Mouse (Mus musculus) C2C12 (cell line): ENCODE data around the gene Spta1. TPM values are rescaled to one million over a fixed set of nuclear protein-coding genes. Genes with fewer than 3 reads are reported as not detected.

ENCODE experiments used
- H3K27me3 ChIP-seq: one replicate; pipeline ENCODE4 v1.6.1; 2011; ENCODE audit not compliant: control insufficient read depth, insufficient read depth, insufficient read length
- H3K36me3 ChIP-seq: one replicate; pipeline ENCODE4 v1.6.1; 2011; ENCODE audit not compliant: control insufficient read depth, insufficient read depth
- H3K4me3 ChIP-seq: one replicate; pipeline ENCODE4 v1.5.1; 2011; ENCODE audit warnings: mild to moderate bottlenecking, control low read depth; ENCODE audit not compliant: poor library complexity, insufficient read depth, severe bottlenecking
- H3K79me2 ChIP-seq: one replicate; pipeline ENCODE4 v1.6.1; 2011; ENCODE audit not compliant: control insufficient read depth, insufficient read depth
- H3K79me3 ChIP-seq: one replicate; pipeline ENCODE4 v1.6.1; 2011; ENCODE audit warnings: low read depth, control low read depth
- H3ac ChIP-seq: one replicate; pipeline ENCODE3; 2011; ENCODE audit warnings: low read depth; ENCODE audit not compliant: control insufficient read depth, insufficient read length
- CEBPB ChIP-seq: IDR thresholded peaks from one replicate; pipeline ENCODE4 v1.6.1; 2011; ENCODE audit warnings: low read depth, mild to moderate bottlenecking, control low read depth, moderate library complexity
- CTCF ChIP-seq: IDR thresholded peaks from one replicate; pipeline ENCODE4 v1.5.1; 2011; ENCODE audit not compliant: control insufficient read depth, insufficient read depth, insufficient read length
- FOSL1 ChIP-seq: IDR thresholded peaks from one replicate; pipeline ENCODE4 v1.8.0; 2011; ENCODE audit warnings: mild to moderate bottlenecking, low read length; ENCODE audit not compliant: poor library complexity, insufficient read depth, severe bottlenecking
- MAX ChIP-seq: IDR thresholded peaks from one replicate; pipeline ENCODE4 v1.6.1; 2011; ENCODE audit warnings: mild to moderate bottlenecking, control low read depth
- MYOD1 ChIP-seq: IDR thresholded peaks from one replicate; pipeline ENCODE4 v1.6.1; 2011; ENCODE audit warnings: low read depth; ENCODE audit not compliant: control insufficient read depth, insufficient read length
- MYOG ChIP-seq: IDR thresholded peaks from one replicate; pipeline ENCODE4 v1.6.1; 2011; ENCODE audit not compliant: control insufficient read depth, insufficient read length; ENCODE audit errors: extremely low read depth
- USF1 ChIP-seq: IDR thresholded peaks from one replicate; pipeline ENCODE4 v1.6.1; 2011; ENCODE audit warnings: low read depth, mild to moderate bottlenecking, control low read depth, moderate library complexity
- long read RNA-seq, 2 experiments: library from polyadenylated mRNA; unstranded; transcript quantifications; one replicate each; pipeline ENCODE4 v2.0.0; 2019 to 2020
- polyA plus RNA-seq: library from polyadenylated mRNA; unstranded; fragments of >200 nt; fragmentation: generic; extraction: Trizol; gene quantifications from one replicate; pipeline ENCODE4 v1.2.1, GENCODE M21; 2012; ENCODE audit warnings: missing spikeins

The Spta1 gene
- polyA plus RNA-seq: not detected
- long read RNA-seq, experiment 1: 0 reads
- long read RNA-seq, experiment 2: 0 reads

GRCm38 (mm10) chr1:174172605-174173004 is at the start of gene Spta1:
Gene Spta1, plus strand, starts transcription at chr1:174172776.
- TF ChIP-seq MYOG (no peak), FOSL1 (no peak), MYOD1 (no peak), USF1 (no peak), CTCF (no peak), CEBPB (no peak), MAX (no peak)
- Histone ChIP-seq H3K4me3 (no peak within 1 kb of the TSS), H3K79me3 (no peaks in the 10 kb centered on the region), H3K79me2 (no peaks in the 10 kb centered on the region), H3K36me3 (no peaks in the 10 kb centered on the region), H3K27me3 (no peaks in the 10 kb centered on the region), H3ac (no peak within 1 kb of the TSS)

GRCm38 (mm10) chr1:174131217-174131616 is 41.4 kb upstream of the Spta1 start, which contains the start of gene Olfr424:
Gene Olfr424, plus strand, starts transcription at chr1:174131517.
- no peak within 1 kb of the TSS for H3K4me3 ChIP-seq
- no peaks in the 10 kb centered on the region for H3K79me2 ChIP-seq
- TF ChIP-seq MYOD1: no peak
- TF ChIP-seq CEBPB: no peak
- H3K79me3 ChIP-seq: no peaks in the 10 kb centered on the region
- no peaks in the 10 kb centered on the region for H3K27me3 ChIP-seq
- no peaks in the 10 kb centered on the region for H3K36me3 ChIP-seq
- no peak within 1 kb of the TSS for H3ac ChIP-seq

- TF ChIP-seq MYOD1 (no peak), MAX (no peak), CTCF (no peak), FOSL1 (no peak)
- Histone ChIP-seq H3K36me3 (no peaks in the 10 kb centered on the region), H3K4me3 (no peak overlapping the region), H3K27me3 (no peaks in the 10 kb centered on the region), H3ac (no peak overlapping the region), H3K79me2 (no peaks in the 10 kb centered on the region), H3K79me3 (no peaks in the 10 kb centered on the region)
Measured at GRCm38 (mm10) chr1:174131999-174132398, 40.6 kb upstream of the Spta1 start.

- Histone ChIP-seq H3K4me3 (no peak overlapping the region), H3ac (no peak overlapping the region), H3K27me3 (no peaks in the 10 kb centered on the region), H3K79me3 (no peaks in the 10 kb centered on the region), H3K36me3 (no peaks in the 10 kb centered on the region), H3K79me2 (no peaks in the 10 kb centered on the region)
- no peak for TF ChIP-seq MYOD1
- TF ChIP-seq MAX: no peak
Measured at GRCm38 (mm10) chr1:174141384-174141783, 31.2 kb upstream of the Spta1 start.

GRCm38 (mm10) chr1:174146696-174147095 is 25.9 kb upstream of the Spta1 start:
- TF ChIP-seq MYOG: no peak
- TF ChIP-seq CTCF: no peak
- no peak for TF ChIP-seq USF1
- no peak for TF ChIP-seq MAX
- no peak for TF ChIP-seq MYOD1
- TF ChIP-seq FOSL1: no peak
- TF ChIP-seq CEBPB: no peak
- Histone ChIP-seq H3K4me3 (no peak overlapping the region), H3K79me2 (no peaks in the 10 kb centered on the region), H3K36me3 (no peaks in the 10 kb centered on the region), H3ac (no peak overlapping the region), H3K79me3 (no peaks in the 10 kb centered on the region), H3K27me3 (no peaks in the 10 kb centered on the region)

GRCm38 (mm10) chr1:174149289-174149688 is 23.3 kb upstream of the Spta1 start:
- no peaks in the 10 kb centered on the region for H3K79me3 ChIP-seq
- TF ChIP-seq MYOD1 (no peak), CEBPB (no peak), CTCF (no peak), FOSL1 (no peak), USF1 (no peak), MYOG (no peak), MAX (no peak)

More at GRCm38 (mm10) chr1:174149289-174149688, 23.3 kb upstream of the Spta1 start:
- H3ac ChIP-seq: no peak overlapping the region
- H3K4me3 ChIP-seq: no peak overlapping the region
- H3K36me3 ChIP-seq: no peaks in the 10 kb centered on the region
- H3K27me3 ChIP-seq: no peaks in the 10 kb centered on the region
- H3K79me2 ChIP-seq: no peaks in the 10 kb centered on the region
